Mouse (Mus musculus): Measurements from ENCODE around the gene Rpl29.

DNA sequence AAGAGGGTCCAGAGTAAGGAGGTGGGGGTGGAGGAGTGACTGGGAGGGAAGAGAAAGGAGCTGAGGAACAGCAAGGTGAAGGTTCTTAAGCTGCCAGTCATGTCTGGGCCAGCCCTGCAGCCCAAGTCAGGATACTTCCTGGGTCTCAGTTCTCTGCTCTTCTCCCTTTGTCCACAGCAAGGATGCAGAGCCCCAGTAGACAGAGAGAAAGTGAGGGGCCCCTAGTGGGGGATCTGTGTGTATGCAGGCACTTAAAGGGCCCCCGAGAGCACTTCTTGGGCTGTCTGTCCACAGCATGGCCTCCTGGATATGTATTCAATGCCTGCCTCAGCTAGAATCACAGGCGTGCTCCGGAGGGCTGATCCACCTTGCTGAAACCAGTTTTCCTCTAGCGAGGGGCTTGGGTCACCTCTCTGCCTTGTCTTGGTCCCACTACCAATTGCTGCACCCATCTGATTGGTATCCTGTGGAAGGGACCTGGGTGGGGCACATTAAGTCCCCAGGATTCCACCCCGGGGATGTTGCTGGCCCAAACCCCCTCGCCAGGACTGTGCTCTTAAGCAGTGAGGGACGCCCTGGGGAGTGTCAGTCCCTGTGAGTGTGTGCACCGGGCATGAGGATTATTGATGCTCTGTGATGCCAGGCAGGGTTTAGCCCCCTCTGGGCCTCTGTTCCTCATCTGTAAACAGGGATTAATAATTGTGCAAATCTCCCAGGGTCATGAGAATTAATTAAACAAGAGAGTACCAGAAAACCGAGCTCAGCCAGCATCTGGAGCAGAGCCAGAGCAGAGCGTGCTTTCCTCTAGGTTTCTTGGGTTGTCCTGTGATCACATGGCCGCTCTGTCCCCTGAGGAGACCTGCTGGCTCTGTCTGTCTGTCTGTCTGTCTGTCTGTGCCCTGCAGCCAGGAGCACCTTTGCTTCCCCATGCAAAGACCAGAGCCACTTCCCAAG, 34.3 kb upstream of the Rpl29 start:
- TF ChIP-seq GATA1 (IDR thresholded peaks at IDR 0.05; ENCODE audit: low read length) (no peak), TAL1 (IDR thresholded peaks at IDR 0.05; ENCODE audit: low read length) (no peak)
